Mouse (Mus musculus) MEL (cell line): Measurements from ENCODE around the gene Fcrl6.

Experiments
- CHD1 ChIP-seq: IDR thresholded peaks from 2 replicates; pipeline ENCODE4 v1.6.1; 2012; ENCODE audit warnings: low read depth, mild to moderate bottlenecking, inconsistent platforms, low read length, improper control_type of control experiment
- CTCF ChIP-seq, 3 experiments: IDR thresholded peaks in 2 of 3; conservative IDR thresholded peaks in 1 of 3; 2 replicates each; pipeline ENCODE4 v1.5.1; 2011 to 2012; ENCODE audit warnings: low read length in 3 of 3, low read depth in 2 of 3, mild to moderate bottlenecking in 2 of 3, improper control_type of control experiment in 1 of 3, inconsistent platforms in 1 of 3, mixed read lengths in 1 of 3, moderate library complexity in 1 of 3; ENCODE audit not compliant: control insufficient read depth in 1 of 3, insufficient read depth in 1 of 3, poor library complexity in 1 of 3, severe bottlenecking in 1 of 3
- GABPA ChIP-seq: IDR thresholded peaks from 2 replicates; pipeline ENCODE4 v1.6.1; 2012; ENCODE audit warnings: low read depth, mild to moderate bottlenecking, inconsistent platforms, low read length, improper control_type of control experiment, moderate library complexity

DNA sequence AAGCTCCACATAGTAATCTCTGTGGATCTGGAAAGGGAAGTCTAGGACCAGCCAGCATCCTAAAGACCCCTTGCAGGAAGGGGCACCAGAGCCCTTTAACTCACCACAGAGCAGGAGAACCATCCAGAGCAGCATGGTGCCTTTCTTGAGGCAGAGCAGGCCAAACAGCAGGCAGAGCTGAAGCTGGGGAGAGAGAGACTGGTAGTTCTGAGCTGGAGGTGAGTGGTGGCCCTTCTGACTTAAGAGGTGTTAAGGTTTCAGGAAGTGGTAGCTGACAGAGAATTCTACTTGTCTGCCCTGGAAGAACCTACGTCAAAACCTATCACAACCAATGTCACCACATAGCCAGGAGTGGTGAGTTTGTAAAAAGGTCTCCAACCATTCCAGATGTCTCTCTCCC lies at the start of gene Fcrl6:
- TF ChIP-seq GABPA (no peak), CHD1 (no peak), CTCF (IDR thresholded peaks at IDR 0.05 in 2 of 3, conservative IDR thresholded peaks at IDR 0.05 in 1 of 3; ENCODE audit: control insufficient read depth in 1 of 3, insufficient read depth in 1 of 3, low read depth in 2 of 3, low read length in 3 of 3, poor library complexity in 1 of 3, severe bottlenecking in 1 of 3) (no peak)
